Mouse (Mus musculus) liver, postnatal 0 days (tissue): Measurements from ENCODE around the gene Hmg20b. TPM values are rescaled to one million over a fixed set of nuclear protein-coding genes. Genes with fewer than 3 reads are reported as not detected.
A peak's percentile ranks its signal among the peaks of the same experiment; 100 is the strongest.

Experiments used
- ATAC-seq: fragments of 200-750 bp; cut with Nextera tagmentation; 2 replicates; pipeline ENCODE4 v1.8.0; 2017; ENCODE audit warnings: mild to moderate bottlenecking, moderate library complexity
- DNase-seq: peaks from one replicate; pipeline ENCODE4 v3.0.0-alpha.2; 2016
- H3K27ac ChIP-seq: fragments of 300-500 bp; sonication (generic); 2 replicates; pipeline ENCODE4 v1.5.1; 2014; ENCODE audit warnings: antibody characterized with exemption, moderate library complexity, mild to moderate bottlenecking, low read depth
- H3K27me3 ChIP-seq: fragments of 300-500 bp; sonication (generic); 2 replicates; pipeline ENCODE4 v1.6.1; 2014; ENCODE audit warnings: low read length, control low read depth, mixed read lengths; ENCODE audit not compliant: insufficient read depth
- H3K36me3 ChIP-seq: fragments of 300-500 bp; sonication (generic); replicated peaks from 2 replicates; pipeline ENCODE4 v1.6.1; 2014; ENCODE audit warnings: mild to moderate bottlenecking, control low read depth, low read length, moderate library complexity, mixed read lengths; ENCODE audit not compliant: insufficient read depth
- H3K4me1 ChIP-seq: fragments of 300-500 bp; sonication (generic); 2 replicates; pipeline ENCODE4 v1.6.1; 2014; ENCODE audit warnings: antibody characterized with exemption, mild to moderate bottlenecking, control low read depth; ENCODE audit not compliant: insufficient read depth
- H3K4me2 ChIP-seq: fragments of 300-500 bp; sonication (generic); 2 replicates; pipeline ENCODE4 v1.6.1; 2014; ENCODE audit warnings: low read depth, mild to moderate bottlenecking, low read length, moderate library complexity, mixed read lengths
- H3K4me3 ChIP-seq: fragments of 300-500 bp; sonication (generic); 2 replicates; pipeline ENCODE4 v1.5.1; 2014; ENCODE audit warnings: low read depth, low read length
- H3K9ac ChIP-seq: fragments of 300-500 bp; sonication (generic); replicated peaks from 2 replicates; pipeline ENCODE4 v1.6.1; 2014; ENCODE audit warnings: mild to moderate bottlenecking, moderate library complexity
- H3K9me3 ChIP-seq: fragments of 300-500 bp; sonication (generic); 2 replicates; pipeline ENCODE4 v1.6.1; 2016; ENCODE audit warnings: mild to moderate bottlenecking, control low read depth, low read length, mixed read lengths
- CTCF ChIP-seq: sonication (generic); IDR thresholded peaks from 2 replicates; pipeline ENCODE4 v1.5.1; 2016; ENCODE audit warnings: antibody characterized with exemption, low read depth
- EP300 ChIP-seq: IDR thresholded peaks from 2 replicates; pipeline ENCODE4 v1.6.1; 2016; ENCODE audit warnings: antibody characterized with exemption, low read depth, mild to moderate bottlenecking
- WGBS: fragments of 180-500 bp; shearing (Covaris S2); extraction: QIAGEN DNeasy Blood & Tissue Kit; methylation state at CpG from one replicate; pipeline ENCODE4 v1.1.7; 2014; ENCODE audit not compliant: insufficient replicate concordance; 5-methylcytosine and 5-hydroxymethylcytosine counted together
- polyA plus RNA-seq: library from polyadenylated mRNA; unstranded; fragments of >200 nt; fragmentation: Nextera tagmentation; extraction: Ambion mirVana; gene quantifications from 2 replicates; pipeline ENCODE4 v1.2.1, GENCODE M21; 2015

Hmg20b gene
- polyA plus RNA-seq, 1 experiment from 2014 or later, result 27.1 TPM

DNA sequence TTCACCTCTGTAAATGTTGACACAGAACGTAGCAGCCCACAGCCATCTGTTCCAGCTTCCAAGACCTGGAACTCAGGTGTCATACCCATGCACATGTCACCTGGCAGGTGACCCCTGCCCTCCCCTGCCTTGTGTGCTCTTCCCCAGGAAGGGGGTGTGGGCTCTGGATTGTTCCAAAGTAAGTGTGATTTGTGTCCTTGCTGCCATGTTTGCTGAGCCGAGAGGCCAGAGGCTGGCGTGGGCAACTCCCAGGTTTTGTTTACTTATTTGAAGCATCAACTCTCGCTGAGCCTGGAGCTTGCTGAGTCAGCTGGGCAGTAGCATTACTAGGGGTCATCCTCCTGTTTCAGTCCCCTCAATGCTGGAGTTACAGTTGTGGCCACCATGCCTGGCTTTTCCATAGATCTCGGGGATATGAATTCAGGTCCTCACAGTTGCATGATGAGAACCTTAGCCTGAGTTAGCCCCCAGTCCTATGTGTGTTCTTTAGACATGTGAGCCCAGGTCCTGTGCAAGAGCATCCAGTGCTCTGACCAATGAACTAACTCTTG is 38.3 kb upstream of the Hmg20b start, which contains the start of gene Gm48552:
Gene Gm48552, plus strand, starts transcription at position 501 of the 551 bp plus-strand sequence.
- DNase-seq, result no peak
- 64% methylated on average over 5 of the region's 5 CpGs for WGBS
- H3K36me3 ChIP-seq, result peaks cover 24% of the 10 kb centered on the region
- TF ChIP-seq EP300 (no peak), CTCF (no peak)
- no peak within 1 kb of the TSS for H3K4me3 ChIP-seq
- 0 out of 2 replicates have a peak within 1 kb of the TSS, but pooled peaks have one; percentile 11 for H3K27ac ChIP-seq
- peaks cover 35% of the 10 kb centered on the region for H3K4me1 ChIP-seq
- no peak within 1 kb of the TSS for H3K4me2 ChIP-seq
- ATAC-seq, result no peak
- H3K9me3 ChIP-seq, result no peaks in the 10 kb centered on the region
- H3K9ac ChIP-seq, result no peak within 1 kb of the TSS
- no peaks in the 10 kb centered on the region for H3K27me3 ChIP-seq

DNA sequence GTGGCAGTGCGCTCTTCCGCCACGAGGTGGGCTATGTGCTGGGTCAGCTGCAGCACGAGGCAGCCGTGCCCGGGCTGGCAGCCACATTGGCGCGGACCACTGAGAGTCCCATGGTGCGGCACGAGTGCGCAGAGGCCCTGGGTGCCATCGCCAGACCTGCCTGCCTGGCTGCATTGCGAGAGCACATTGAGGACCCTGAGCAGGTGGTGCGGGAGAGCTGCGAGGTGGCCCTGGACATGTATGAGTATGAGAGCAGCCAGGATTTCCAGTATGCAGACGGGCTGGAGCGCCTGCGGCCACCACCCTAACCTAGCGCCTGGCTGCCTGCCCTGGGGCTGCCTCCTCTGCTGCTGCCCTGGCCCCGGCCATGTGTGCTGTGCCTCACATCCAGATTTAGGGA is 37.4 kb upstream of the Hmg20b start:
- Histone ChIP-seq H3K9ac (no peak overlapping the region), H3K4me2 (no peak overlapping the region), H3K4me3 (no peak overlapping the region), H3K27me3 (no peaks in the 10 kb centered on the region), H3K36me3 (peaks cover 24% of the 10 kb centered on the region), H3K27ac (no peak overlapping the region), H3K9me3 (no peaks in the 10 kb centered on the region), H3K4me1 (peaks cover 26% of the 10 kb centered on the region)
- DNase-seq (no peak), ATAC-seq (no peak)
- 91% methylated on average over 20 of the region's 20 CpGs for WGBS
- TF ChIP-seq EP300 (no peak), CTCF (no peak)

DNA sequence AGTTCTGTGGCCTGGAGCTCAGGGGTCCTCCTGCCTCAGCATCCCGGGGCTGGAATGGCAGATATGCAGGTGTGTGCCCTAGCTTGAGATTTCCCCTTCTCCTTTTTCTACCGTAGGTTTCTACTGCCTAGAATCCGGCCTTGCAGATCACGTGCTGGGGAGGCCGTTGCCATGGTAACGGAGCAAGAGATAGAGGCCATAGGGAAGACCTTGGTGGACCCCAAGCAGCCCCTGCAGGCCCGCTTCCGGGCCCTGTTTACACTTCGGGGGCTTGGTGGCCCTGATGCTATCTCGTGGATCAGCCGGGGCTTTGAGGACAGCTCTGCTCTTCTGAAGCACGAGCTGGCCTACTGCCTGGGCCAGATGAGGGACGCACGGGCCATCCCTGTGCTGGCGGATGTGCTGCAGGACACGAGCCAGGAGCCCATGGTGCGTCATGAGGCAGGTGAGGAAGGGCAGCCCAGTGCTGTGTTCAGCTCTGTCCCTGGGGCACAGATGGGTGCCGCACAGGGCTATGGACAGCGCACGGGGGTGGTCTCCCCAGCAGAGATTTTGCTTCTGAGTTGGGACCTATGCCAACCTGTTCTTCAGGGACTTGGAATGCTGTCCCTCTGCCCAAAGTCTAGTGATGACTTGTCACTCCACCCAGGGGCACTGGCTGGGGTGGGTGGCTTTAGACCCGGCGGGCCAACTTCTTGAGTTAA is 35.5 kb upstream of the Hmg20b start:
- Histone ChIP-seq H3K9ac (peak overlapping the region; percentile 89; the same call in 1 of the 2 replicates), H3K27ac (no peak overlapping the region), H3K4me2 (peak overlapping the region; percentile 75), H3K4me1 (peaks cover 29% of the 10 kb centered on the region), H3K9me3 (no peaks in the 10 kb centered on the region), H3K36me3 (peaks cover 24% of the 10 kb centered on the region), H3K4me3 (peak overlapping the region; percentile 74), H3K27me3 (no peaks in the 10 kb centered on the region)
- DNase-seq, result no peak
- ATAC-seq, result no peak
- WGBS, result 70% methylated on average over 22 of the region's 22 CpGs
- TF ChIP-seq EP300, result no peak
- no peak for TF ChIP-seq CTCF

DNA sequence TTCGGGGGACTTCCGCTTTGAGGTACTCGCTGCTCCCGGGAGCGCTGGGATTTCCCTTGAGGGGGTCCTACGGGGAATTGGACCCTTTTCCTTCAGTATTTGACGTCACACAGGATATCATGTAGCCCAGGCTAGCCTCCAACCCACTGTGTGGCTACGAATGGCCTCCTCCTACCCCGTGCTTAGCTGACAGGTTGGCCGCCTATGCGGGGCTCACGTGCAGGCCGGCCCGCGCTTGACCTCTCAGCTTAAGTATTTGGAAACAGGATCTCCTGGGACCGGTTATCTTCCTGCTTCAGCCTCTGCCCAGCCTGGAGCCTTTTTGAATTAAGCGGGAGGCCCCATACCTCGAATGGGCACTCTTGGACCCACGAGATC is 34.3 kb upstream of the Hmg20b start:
- no peaks in the 10 kb centered on the region for H3K9me3 ChIP-seq
- peaks cover 39% of the 10 kb centered on the region for H3K4me1 ChIP-seq
- H3K27ac ChIP-seq, result peak overlapping the region; percentile 97

DNA sequence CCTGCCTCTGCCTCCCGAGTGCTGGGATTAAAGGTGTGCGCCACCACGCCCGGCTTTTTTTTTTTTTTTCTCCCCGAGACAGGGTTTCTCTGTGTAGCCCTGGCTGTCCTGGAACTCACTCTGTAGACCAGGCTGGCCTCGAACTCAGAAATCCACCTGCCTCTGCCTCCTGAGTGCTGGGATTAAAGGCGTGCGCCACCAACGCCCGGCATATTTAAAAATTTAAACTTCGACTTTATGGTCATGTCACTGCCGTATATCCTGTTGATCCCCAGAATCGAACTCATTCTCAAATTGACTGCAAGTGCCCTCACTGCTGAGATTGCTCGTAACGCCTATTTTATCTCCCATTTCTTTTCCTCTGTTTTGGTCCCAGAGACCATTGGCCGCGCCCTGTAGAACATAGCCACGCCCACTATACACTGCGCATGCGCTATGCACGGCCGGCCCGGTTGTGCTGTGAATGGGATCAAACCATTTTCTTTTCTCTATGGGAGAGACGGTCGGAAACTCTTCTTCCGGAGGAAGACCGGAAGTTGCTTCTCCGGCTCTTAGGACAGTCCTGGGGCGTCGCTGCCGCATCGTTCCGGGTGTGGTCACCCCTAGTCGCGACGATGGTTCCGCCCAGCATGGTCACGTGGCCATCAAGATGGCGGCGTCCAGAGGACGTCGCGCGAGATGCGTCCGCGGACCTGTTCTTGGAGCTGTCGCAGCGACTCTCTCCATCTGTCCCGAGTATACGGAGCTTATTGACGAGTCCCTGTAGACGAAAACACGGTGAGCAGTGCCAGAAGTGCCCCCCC is 33.7 kb upstream of the Hmg20b start, which contains the start of the genes Dohh and Gm48551:
Gene Dohh, plus strand, starts transcription at position 627 of the 803 bp plus-strand sequence.
Gene Gm48551, plus strand, starts transcription at position 665 of the 803 bp plus-strand sequence.
- WGBS, result 3% methylated on average over 51 of the region's 54 CpGs
- H3K9me3 ChIP-seq, result no peaks in the 10 kb centered on the region
- peak within 1 kb of the TSS; percentile 97 for H3K27ac ChIP-seq
- peak within 1 kb of the TSS; percentile 89 for H3K9ac ChIP-seq
- peak within 1 kb of the TSS; percentile 75 for H3K4me2 ChIP-seq
- peak; percentile 100 for DNase-seq
- H3K27me3 ChIP-seq, result no peaks in the 10 kb centered on the region
- peak within 1 kb of the TSS; percentile 74 for H3K4me3 ChIP-seq
- ATAC-seq, result peak; percentile 82
- TF ChIP-seq EP300 (peak; percentile 83), CTCF (no peak)
- H3K36me3 ChIP-seq, result peaks cover 24% of the 10 kb centered on the region
- H3K4me1 ChIP-seq, result peaks cover 39% of the 10 kb centered on the region

More for the DNA sequence above, 34.3 kb upstream of the Hmg20b start:
- peak overlapping the region; percentile 75 for H3K4me2 ChIP-seq
- TF ChIP-seq EP300, result no peak
- no peak for TF ChIP-seq CTCF
- peaks cover 24% of the 10 kb centered on the region for H3K36me3 ChIP-seq
- H3K4me3 ChIP-seq, result peak overlapping the region; percentile 74
- peak; percentile 20 for ATAC-seq
- H3K27me3 ChIP-seq, result no peaks in the 10 kb centered on the region
- DNase-seq, result no peak
- H3K9ac ChIP-seq, result peak overlapping the region; percentile 89
- WGBS, result under 1% methylated on average over 19 of the region's 19 CpGs

DNA sequence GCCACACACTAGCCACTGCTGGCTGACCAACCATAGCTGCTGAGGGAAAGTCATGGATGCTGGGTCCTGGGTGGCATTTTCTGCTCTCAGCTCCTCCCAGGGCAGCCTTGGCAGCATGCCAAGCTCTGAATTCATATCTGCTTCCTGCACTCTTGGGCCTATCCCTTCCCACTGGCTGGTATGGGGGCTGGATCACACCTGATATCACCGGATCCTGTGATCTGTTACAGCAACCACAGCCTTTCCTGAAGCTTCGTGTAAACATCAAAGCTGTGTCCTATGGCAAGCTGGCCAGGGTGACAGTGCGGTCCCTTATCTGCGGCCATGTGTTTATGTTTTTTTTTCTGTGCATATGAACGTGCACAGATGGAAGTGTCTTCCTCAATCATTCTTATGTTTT is 31.8 kb upstream of the Hmg20b start:
- WGBS, result 22% methylated on average over 5 of the region's 5 CpGs
- no peak overlapping the region for H3K4me3 ChIP-seq
- H3K27ac ChIP-seq, result peak overlapping the region; percentile 97
- ATAC-seq, result peak; percentile 70
- H3K36me3 ChIP-seq, result peaks cover 14% of the 10 kb centered on the region
- peak; percentile 93 for DNase-seq
- H3K4me1 ChIP-seq, result peaks cover 40% of the 10 kb centered on the region
- H3K4me2 ChIP-seq, result peak overlapping the region; percentile 47; the same call in 1 of the 2 replicates
- H3K9ac ChIP-seq, result peak overlapping the region; percentile 52
- no peaks in the 10 kb centered on the region for H3K27me3 ChIP-seq
- H3K9me3 ChIP-seq, result no peaks in the 10 kb centered on the region
- peak; percentile 99 for TF ChIP-seq EP300
- TF ChIP-seq CTCF, result no peak
